Mouse (Mus musculus): ENCODE measurements around the gene 4930544D05Rik. TPM values are rescaled to one million over a fixed set of nuclear protein-coding genes. Genes with fewer than 3 reads are reported as not detected.
A peak's percentile ranks its signal among the peaks of the same experiment; 100 is the strongest.

4930544D05Rik gene
- polyA plus RNA-seq, 1 experiment, result not detected

- TF ChIP-seq EP300 (IDR thresholded peaks at IDR 0.05; ENCODE audit: insufficient read depth, low read depth, low read length) (no peak), CTCF (IDR thresholded peaks at IDR 0.05; ENCODE audit: low read depth, low read length) (no peak), POLR2A (IDR thresholded peaks at IDR 0.05; ENCODE audit: insufficient read depth, low read length) (no peak)
- Histone ChIP-seq H3K9ac (ENCODE audit: low read depth, poor library complexity, severe bottlenecking) (no peak overlapping the region), H3K4me1 (ENCODE audit: control insufficient read depth, insufficient read depth, low read length) (no peaks in the 10 kb centered on the region), H3K27ac (ENCODE audit: insufficient read depth, low read length) (no peak overlapping the region), H3K9me3 (replicated peaks; ENCODE audit: control insufficient read depth, insufficient read depth, low read length, poor library complexity, severe bottlenecking) (no peaks in the 10 kb centered on the region), H3K36me3 (ENCODE audit: control insufficient read depth, insufficient read depth, low read length, poor library complexity, severe bottlenecking) (peaks cover 6% of the 10 kb centered on the region), H3K27me3 (ENCODE audit: control insufficient read depth, insufficient read depth, low read length, poor library complexity, severe bottlenecking) (no peaks in the 10 kb centered on the region), H3K4me3 (ENCODE audit: low read depth, low read length) (no peak overlapping the region)
These were observed 24.3 kb downstream of the 4930544D05Rik start for GRCm38 (mm10) chr11:70639976-70640375.

DNA sequence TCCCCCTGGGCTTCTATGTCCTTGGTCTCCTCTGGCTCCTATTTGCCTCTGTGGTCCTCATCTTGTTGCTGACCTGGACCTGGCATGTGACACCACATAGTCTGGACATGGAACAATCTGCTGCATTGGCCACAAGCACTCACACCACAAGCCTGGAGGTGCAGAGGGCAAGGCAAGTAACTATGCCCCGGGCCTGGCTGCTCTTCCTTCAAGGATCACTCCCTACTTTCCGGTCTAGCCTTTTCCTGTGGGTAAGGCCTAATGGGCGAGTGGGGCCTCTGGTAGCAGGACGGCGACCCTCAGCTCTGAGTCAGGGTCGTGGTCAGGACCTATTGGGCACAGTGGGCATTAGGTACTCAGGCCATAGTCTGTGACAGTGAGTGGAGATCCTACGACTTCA is 25.6 kb downstream of the 4930544D05Rik start:
- Histone ChIP-seq H3K4me3 (ENCODE audit: low read depth, low read length) (no peak overlapping the region), H3K36me3 (ENCODE audit: control insufficient read depth, insufficient read depth, low read length, poor library complexity, severe bottlenecking) (peaks cover 9% of the 10 kb centered on the region), H3K27ac (ENCODE audit: insufficient read depth, low read length) (no peak overlapping the region), H3K9ac (ENCODE audit: low read depth, poor library complexity, severe bottlenecking) (no peak overlapping the region), H3K27me3 (ENCODE audit: control insufficient read depth, insufficient read depth, low read length, poor library complexity, severe bottlenecking) (no peaks in the 10 kb centered on the region), H3K4me1 (ENCODE audit: control insufficient read depth, insufficient read depth, low read length) (peaks cover 2% of the 10 kb centered on the region), H3K9me3 (replicated peaks; ENCODE audit: control insufficient read depth, insufficient read depth, low read length, poor library complexity, severe bottlenecking) (no peaks in the 10 kb centered on the region)
- TF ChIP-seq POLR2A (IDR thresholded peaks at IDR 0.05; ENCODE audit: insufficient read depth, low read length) (no peak), CTCF (IDR thresholded peaks at IDR 0.05; ENCODE audit: low read depth, low read length) (no peak), EP300 (IDR thresholded peaks at IDR 0.05; ENCODE audit: insufficient read depth, low read depth, low read length) (no peak)

- Histone ChIP-seq H3K9me3 (replicated peaks; ENCODE audit: control insufficient read depth, insufficient read depth, low read length, poor library complexity, severe bottlenecking) (no peaks in the 10 kb centered on the region), H3K9ac (ENCODE audit: low read depth, poor library complexity, severe bottlenecking) (no peak overlapping the region), H3K27ac (ENCODE audit: insufficient read depth, low read length) (no peak overlapping the region), H3K4me3 (ENCODE audit: low read depth, low read length) (no peak overlapping the region), H3K36me3 (ENCODE audit: control insufficient read depth, insufficient read depth, low read length, poor library complexity, severe bottlenecking) (peaks cover 9% of the 10 kb centered on the region), H3K4me1 (ENCODE audit: control insufficient read depth, insufficient read depth, low read length) (peaks cover 2% of the 10 kb centered on the region), H3K27me3 (ENCODE audit: control insufficient read depth, insufficient read depth, low read length, poor library complexity, severe bottlenecking) (no peaks in the 10 kb centered on the region)
- TF ChIP-seq EP300 (IDR thresholded peaks at IDR 0.05; ENCODE audit: insufficient read depth, low read depth, low read length) (no peak), POLR2A (IDR thresholded peaks at IDR 0.05; ENCODE audit: insufficient read depth, low read length) (no peak), CTCF (IDR thresholded peaks at IDR 0.05; ENCODE audit: low read depth, low read length) (no peak)
These were observed 27.4 kb downstream of the 4930544D05Rik start for GRCm38 (mm10) chr11:70643051-70643450.

DNA sequence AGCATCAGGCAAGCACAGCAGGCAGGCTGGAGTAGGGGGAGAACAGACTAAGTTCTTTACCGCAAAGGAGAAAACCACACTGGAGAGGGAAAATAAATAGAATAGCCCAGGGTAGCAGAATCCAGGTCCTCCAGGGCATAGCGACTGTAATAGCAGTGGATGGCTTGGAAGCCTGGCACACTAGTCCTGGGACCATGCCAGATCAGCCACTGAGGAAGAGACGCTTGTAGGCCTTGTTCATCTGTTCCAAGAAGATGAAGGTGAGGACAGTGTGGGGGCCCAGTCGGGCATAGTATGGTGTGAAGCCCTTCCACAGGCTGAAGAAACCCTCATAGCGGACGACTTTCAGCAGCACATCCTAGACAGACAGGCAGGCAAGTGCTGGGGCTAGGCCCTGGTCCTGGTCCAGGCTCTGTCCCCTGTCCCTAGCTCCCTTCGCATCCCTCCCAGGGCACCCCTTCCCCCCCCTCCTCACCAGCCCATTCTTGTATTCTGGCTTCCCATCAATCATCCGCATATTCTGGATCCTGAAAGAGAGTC is 29.0 kb downstream of the 4930544D05Rik start:
- no peak overlapping the region for H3K27ac ChIP-seq (ENCODE audit: insufficient read depth, low read length)
- peaks cover 2% of the 10 kb centered on the region for H3K4me1 ChIP-seq (ENCODE audit: control insufficient read depth, insufficient read depth, low read length)
- H3K9me3 ChIP-seq (replicated peaks; ENCODE audit: control insufficient read depth, insufficient read depth, low read length, poor library complexity, severe bottlenecking), result no peaks in the 10 kb centered on the region
- H3K9ac ChIP-seq (ENCODE audit: low read depth, poor library complexity, severe bottlenecking), result no peak overlapping the region
- H3K4me3 ChIP-seq (ENCODE audit: low read depth, low read length), result no peak overlapping the region
- TF ChIP-seq CTCF (IDR thresholded peaks at IDR 0.05; ENCODE audit: low read depth, low read length) (no peak), POLR2A (IDR thresholded peaks at IDR 0.05; ENCODE audit: insufficient read depth, low read length) (no peak)
- H3K27me3 ChIP-seq (ENCODE audit: control insufficient read depth, insufficient read depth, low read length, poor library complexity, severe bottlenecking), result no peaks in the 10 kb centered on the region
- peaks cover 20% of the 10 kb centered on the region for H3K36me3 ChIP-seq (ENCODE audit: control insufficient read depth, insufficient read depth, low read length, poor library complexity, severe bottlenecking)

- Histone ChIP-seq H3K27ac (ENCODE audit: insufficient read depth, low read length) (no peak overlapping the region), H3K9ac (ENCODE audit: low read depth, poor library complexity, severe bottlenecking) (peak overlapping the region; percentile 84), H3K27me3 (ENCODE audit: control insufficient read depth, insufficient read depth, low read length, poor library complexity, severe bottlenecking) (no peaks in the 10 kb centered on the region), H3K36me3 (ENCODE audit: control insufficient read depth, insufficient read depth, low read length, poor library complexity, severe bottlenecking) (peaks cover 30% of the 10 kb centered on the region), H3K4me3 (ENCODE audit: low read depth, low read length) (peak overlapping the region; percentile 85), H3K4me1 (ENCODE audit: control insufficient read depth, insufficient read depth, low read length) (peaks cover 2% of the 10 kb centered on the region), H3K9me3 (replicated peaks; ENCODE audit: control insufficient read depth, insufficient read depth, low read length, poor library complexity, severe bottlenecking) (no peaks in the 10 kb centered on the region)
- no peak for TF ChIP-seq CTCF (IDR thresholded peaks at IDR 0.05; ENCODE audit: low read depth, low read length)
- TF ChIP-seq POLR2A (IDR thresholded peaks at IDR 0.05; ENCODE audit: insufficient read depth, low read length), result no peak
- TF ChIP-seq EP300 (IDR thresholded peaks at IDR 0.05; ENCODE audit: insufficient read depth, low read depth, low read length), result no peak
These were observed 30.0 kb downstream of the 4930544D05Rik start for GRCm38 (mm10) chr11:70645461-70646258.

- Histone ChIP-seq H3K27ac (ENCODE audit: insufficient read depth, low read length) (peak overlapping the region; percentile 36), H3K4me1 (ENCODE audit: control insufficient read depth, insufficient read depth, low read length) (peaks cover 2% of the 10 kb centered on the region), H3K27me3 (ENCODE audit: control insufficient read depth, insufficient read depth, low read length, poor library complexity, severe bottlenecking) (no peaks in the 10 kb centered on the region), H3K9me3 (replicated peaks; ENCODE audit: control insufficient read depth, insufficient read depth, low read length, poor library complexity, severe bottlenecking) (no peaks in the 10 kb centered on the region), H3K4me3 (ENCODE audit: low read depth, low read length) (peak overlapping the region; percentile 85), H3K9ac (ENCODE audit: low read depth, poor library complexity, severe bottlenecking) (peak overlapping the region; percentile 84), H3K36me3 (ENCODE audit: control insufficient read depth, insufficient read depth, low read length, poor library complexity, severe bottlenecking) (peaks cover 36% of the 10 kb centered on the region)
- TF ChIP-seq POLR2A (IDR thresholded peaks at IDR 0.05; ENCODE audit: insufficient read depth, low read length) (no peak), EP300 (IDR thresholded peaks at IDR 0.05; ENCODE audit: insufficient read depth, low read depth, low read length) (no peak), CTCF (IDR thresholded peaks at IDR 0.05; ENCODE audit: low read depth, low read length) (no peak)
These were observed 30.6 kb downstream of the 4930544D05Rik start for GRCm38 (mm10) chr11:70646259-70646555.

All from ES-Bruce4 (cell line).